In the genomic region with DNA sequence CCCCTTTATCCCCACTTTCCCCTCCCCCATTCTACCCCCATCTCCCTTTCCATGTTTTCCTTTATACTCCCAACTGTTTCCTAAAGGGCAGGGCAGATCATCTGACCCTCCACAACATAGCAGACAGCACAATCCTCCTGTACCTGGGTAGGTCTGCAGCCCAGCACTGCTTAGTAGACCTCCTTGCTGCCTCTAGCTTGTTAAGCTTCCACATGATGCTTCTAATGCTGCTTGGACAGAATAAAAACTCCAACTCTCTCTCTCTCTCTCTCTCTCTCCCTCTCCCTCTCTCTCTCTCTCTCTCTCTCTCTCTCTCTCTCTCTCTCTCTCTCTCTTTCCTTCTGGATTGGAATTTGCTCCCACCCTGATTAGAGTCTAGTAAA, we compare ENCODE assay signal across 10 mouse cellular contexts.
DNase-seq lines count a peak whose midpoint lies in the region; ATAC-seq and TF ChIP-seq lines count a peak whose summit lies in the region.
"Had no signal": no experiment of that assay in that cellular context is flagged by ENCODE, and none has a peak within 500 bp of the region (broad histone marks: within the 10 kb centered on the region; RNA-seq: fewer than 3 reads in every experiment).

No protein-coding gene starts in this region.

- H3K9ac ChIP-seq in forebrain, embryonic 15.5 days (replicated peaks) = no peak overlapping the region
- H3K9ac ChIP-seq in kidney, embryonic 14.5 days (ENCODE audit: low read depth, low read length) = no peak overlapping the region
- no peak overlapping the region for H3K9ac ChIP-seq in forebrain, embryonic 13.5 days
- no peak overlapping the region for H3K9ac ChIP-seq in liver, postnatal 0 days (replicated peaks)

- H3K27me3 ChIP-seq in forebrain, embryonic 10.5 days (ENCODE audit: poor library complexity, severe bottlenecking) = peaks cover 5% of the 10 kb centered on the region; the same call in 1 of the 2 replicates
- no peaks in the 10 kb centered on the region for H3K27me3 ChIP-seq in forebrain, embryonic 15.5 days
- no peaks in the 10 kb centered on the region for H3K27me3 ChIP-seq in kidney, adult 2 months (replicated peaks; ENCODE audit: control insufficient read depth, insufficient read depth, low read length)
- H3K27me3 ChIP-seq in kidney, embryonic 14.5 days (ENCODE audit: control insufficient read depth, insufficient read depth, low read length) = no peaks in the 10 kb centered on the region
- no peaks in the 10 kb centered on the region for H3K27me3 ChIP-seq in forebrain, embryonic 13.5 days
- H3K27me3 ChIP-seq in liver, postnatal 0 days (ENCODE audit: insufficient read depth, low read length) = no peaks in the 10 kb centered on the region

- no peak for TF ChIP-seq CTCF in kidney, adult 2 months (conservative IDR thresholded peaks at IDR 0.05; ENCODE audit: insufficient read depth, insufficient read length, low read depth, low read length)
- TF ChIP-seq CTCF in liver, postnatal 0 days (IDR thresholded peaks at IDR 0.05; ENCODE audit: low read depth) = no peak

- H3K4me3 ChIP-seq in forebrain, embryonic 10.5 days = no peak overlapping the region
- no peak overlapping the region for H3K4me3 ChIP-seq in forebrain, embryonic 15.5 days
- no peak overlapping the region for H3K4me3 ChIP-seq in kidney, adult 2 months (ENCODE audit: insufficient read depth, low read depth, low read length)
- H3K4me3 ChIP-seq in kidney, embryonic 14.5 days (ENCODE audit: low read length) = no peak overlapping the region
- H3K4me3 ChIP-seq in forebrain, embryonic 13.5 days = no peak overlapping the region
- peak overlapping the region; percentile 34 for H3K4me3 ChIP-seq in liver, postnatal 0 days (ENCODE audit: low read depth, low read length)
- H3K4me3 ChIP-seq: layer of hippocampus, adult 2 months had no signal

- no peak; the same call in 1 of the 2 replicates for ATAC-seq in forebrain, embryonic 15.5 days (replicated peaks)
- ATAC-seq in kidney, embryonic 14.5 days (ENCODE audit: low FRiP score, low TSS enrichment) = no peak
- ATAC-seq in forebrain, embryonic 13.5 days = peak; percentile 46; the same call in 1 of the 2 replicates
- no peak for ATAC-seq in liver, postnatal 0 days

- no peak for TF ChIP-seq POLR2A in kidney, adult 2 months (IDR thresholded peaks at IDR 0.05; ENCODE audit: low read depth, low read length)

- H3K4me1 ChIP-seq in forebrain, embryonic 10.5 days = peaks cover 73% of the 10 kb centered on the region
- H3K4me1 ChIP-seq in forebrain, embryonic 15.5 days = peaks cover 8% of the 10 kb centered on the region
- peaks cover 8% of the 10 kb centered on the region for H3K4me1 ChIP-seq in kidney, adult 2 months (ENCODE audit: control insufficient read depth, insufficient read depth, low read length)
- H3K4me1 ChIP-seq in kidney, embryonic 14.5 days (ENCODE audit: control insufficient read depth, insufficient read depth, low read length) = peaks cover 33% of the 10 kb centered on the region
- H3K4me1 ChIP-seq in forebrain, embryonic 13.5 days = peaks cover 20% of the 10 kb centered on the region
- peaks cover 17% of the 10 kb centered on the region for H3K4me1 ChIP-seq in liver, postnatal 0 days (ENCODE audit: insufficient read depth)

- H3K27ac ChIP-seq in forebrain, embryonic 10.5 days = peak overlapping the region; percentile 79
- no peak overlapping the region for H3K27ac ChIP-seq in forebrain, embryonic 15.5 days (replicated peaks)
- H3K27ac ChIP-seq in kidney, adult 2 months (ENCODE audit: insufficient read depth, low read depth, low read length) = peak overlapping the region; percentile 32
- H3K27ac ChIP-seq in kidney, embryonic 14.5 days (ENCODE audit: low read depth, low read length) = no peak overlapping the region; the same call in 1 of the 2 replicates
- H3K27ac ChIP-seq in forebrain, embryonic 13.5 days = peak overlapping the region; percentile 40; the same call in 1 of the 2 replicates
- no peak overlapping the region for H3K27ac ChIP-seq in liver, postnatal 0 days (ENCODE audit: low read depth)
- H3K27ac ChIP-seq: layer of hippocampus, adult 2 months had no signal

- no peak overlapping the region for H3K4me2 ChIP-seq in forebrain, embryonic 15.5 days (replicated peaks)
- H3K4me2 ChIP-seq in kidney, embryonic 14.5 days (replicated peaks; ENCODE audit: low read depth, low read length) = no peak overlapping the region
- 0 out of 2 replicates have a peak overlapping the region, but pooled peaks have one; percentile 1 for H3K4me2 ChIP-seq in forebrain, embryonic 13.5 days
- peak overlapping the region; percentile 49 for H3K4me2 ChIP-seq in liver, postnatal 0 days (ENCODE audit: low read depth, low read length)

- no peak for DNase-seq in forebrain, embryonic 10.5 days (ENCODE audit: extremely low spot score, low spot score)
- DNase-seq in kidney, adult 2 months = no peak
- DNase-seq in liver, postnatal 0 days = no peak
- DNase-seq in frontal cortex, postnatal 36 days (ENCODE audit: low spot score in 2 of 2) = no peak
- no peak for DNase-seq in adrenal gland, adult 2 months
- DNase-seq: cerebellum, adult 9-10 months had no signal

- TF ChIP-seq EP300 in liver, postnatal 0 days (IDR thresholded peaks at IDR 0.05; ENCODE audit: low read depth) = no peak

- H3K9me3 ChIP-seq in forebrain, embryonic 10.5 days = no peaks in the 10 kb centered on the region
- H3K9me3 ChIP-seq in forebrain, embryonic 15.5 days = no peaks in the 10 kb centered on the region
- H3K9me3 ChIP-seq in kidney, embryonic 14.5 days (ENCODE audit: control insufficient read depth, low read length) = no peaks in the 10 kb centered on the region
- H3K9me3 ChIP-seq in forebrain, embryonic 13.5 days (replicated peaks) = no peaks in the 10 kb centered on the region
- H3K9me3 ChIP-seq in liver, postnatal 0 days (ENCODE audit: low read length) = no peaks in the 10 kb centered on the region

- no peaks in the 10 kb centered on the region for H3K36me3 ChIP-seq in forebrain, embryonic 10.5 days (replicated peaks)
- no peaks in the 10 kb centered on the region for H3K36me3 ChIP-seq in forebrain, embryonic 15.5 days
- H3K36me3 ChIP-seq in kidney, adult 2 months (ENCODE audit: control insufficient read depth, insufficient read depth, low read length) = no peaks in the 10 kb centered on the region
- H3K36me3 ChIP-seq in kidney, embryonic 14.5 days (ENCODE audit: control insufficient read depth, insufficient read depth, low read length) = no peaks in the 10 kb centered on the region
- no peaks in the 10 kb centered on the region for H3K36me3 ChIP-seq in forebrain, embryonic 13.5 days (ENCODE audit: poor library complexity, severe bottlenecking)
- no peaks in the 10 kb centered on the region for H3K36me3 ChIP-seq in liver, postnatal 0 days (replicated peaks; ENCODE audit: insufficient read depth, low read length)

Comparison
In these comparisons a context has a peak if more than half of its experiments do, and no peak if none do; other contexts are left out.
1. H3K27ac ChIP-seq: peak in forebrain, embryonic 10.5 days (single experiment), kidney, adult 2 months (single experiment) and forebrain, embryonic 13.5 days (single experiment); none in forebrain, embryonic 15.5 days (single experiment), kidney, embryonic 14.5 days (single experiment) and liver, postnatal 0 days (single experiment).
2. H3K4me2 ChIP-seq: peak in forebrain, embryonic 13.5 days (single experiment) and liver, postnatal 0 days (single experiment); none in forebrain, embryonic 15.5 days (single experiment) and kidney, embryonic 14.5 days (single experiment).